9 mouse cellular contexts compared by ENCODE assay signal in the genomic region with DNA sequence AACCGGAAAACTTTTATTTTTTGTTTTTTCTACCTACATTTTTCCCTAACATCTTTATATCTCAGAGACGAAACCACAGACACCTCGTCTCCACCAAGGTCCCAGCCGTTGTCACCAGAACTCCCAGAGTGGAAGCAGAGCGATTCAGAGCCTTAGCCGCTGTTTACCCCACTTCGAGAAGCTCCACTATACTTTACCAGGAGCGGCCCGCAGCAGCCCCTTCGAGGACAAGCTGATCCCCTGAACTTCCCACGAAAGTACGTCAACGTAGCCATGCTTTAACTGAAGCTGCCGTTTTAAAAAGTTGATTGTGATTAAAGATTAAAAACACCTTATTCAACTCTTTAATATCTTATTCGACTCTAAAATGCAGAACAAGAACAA. TPM values are rescaled to one million over a fixed set of nuclear protein-coding genes. Genes with fewer than 3 reads are reported as not detected.
DNase-seq lines count a peak whose midpoint lies in the region; ATAC-seq and TF ChIP-seq lines count a peak whose summit lies in the region.
"Had no signal": no experiment of that assay in that cellular context is flagged by ENCODE, and none has a peak within 500 bp of the region (broad histone marks: within the 10 kb centered on the region; RNA-seq: fewer than 3 reads in every experiment).

No protein-coding gene starts in this region.

- peak overlapping the region; percentile 48; the same call in 1 of the 2 replicates for H3K9ac ChIP-seq in limb, embryonic 13.5 days
- H3K9ac ChIP-seq in neural tube, embryonic 15.5 days (replicated peaks), result no peak overlapping the region

- H3K27me3 ChIP-seq in cerebellum, adult 2 months (ENCODE audit: control insufficient read depth, insufficient read depth, low read length), result no peaks in the 10 kb centered on the region
- no peaks in the 10 kb centered on the region for H3K27me3 ChIP-seq in erythroblast, embryonic 14.5 days (ENCODE audit: control insufficient read depth)
- peaks cover 29% of the 10 kb centered on the region; the same call in 1 of the 2 replicates for H3K27me3 ChIP-seq in limb, embryonic 13.5 days
- peaks cover 10% of the 10 kb centered on the region; the same call in 1 of the 2 replicates for H3K27me3 ChIP-seq in neural tube, embryonic 15.5 days (replicated peaks)

- H3K4me3 ChIP-seq in cerebellum, adult 2 months (replicated peaks; ENCODE audit: insufficient read depth, low read depth, low read length), result peak overlapping the region; percentile 88
- peak overlapping the region; percentile 71 for H3K4me3 ChIP-seq in erythroblast, embryonic 14.5 days (replicated peaks)
- H3K4me3 ChIP-seq in limb, embryonic 13.5 days, result peak overlapping the region; percentile 49
- H3K4me3 ChIP-seq in neural tube, embryonic 15.5 days (replicated peaks), result peak overlapping the region; percentile 45

- no peak overlapping the region for H3K27ac ChIP-seq in cerebellum, adult 2 months (ENCODE audit: insufficient read depth, low read length)
- H3K27ac ChIP-seq in limb, embryonic 13.5 days, result 0 out of 2 replicates have a peak overlapping the region, but pooled peaks have one; percentile 22
- no peak overlapping the region for H3K27ac ChIP-seq in neural tube, embryonic 15.5 days (replicated peaks)

- H3K36me3 ChIP-seq in erythroblast, embryonic 14.5 days (ENCODE audit: control insufficient read depth), result no peaks in the 10 kb centered on the region
- H3K36me3 ChIP-seq in limb, embryonic 13.5 days, result no peaks in the 10 kb centered on the region
- no peaks in the 10 kb centered on the region for H3K36me3 ChIP-seq in neural tube, embryonic 15.5 days

- no peak for TF ChIP-seq CTCF in cerebellum, adult 2 months (IDR thresholded peaks at IDR 0.05; ENCODE audit: borderline replicate concordance, insufficient read depth, low read depth, low read length)

- ATAC-seq in CD4-positive, CD25-positive, alpha-beta regulatory T cell, adult 4 months, result peak; percentile 66
- peak; percentile 89 for ATAC-seq in limb, embryonic 13.5 days (ENCODE audit: low FRiP score, low read depth)
- ATAC-seq in neural tube, embryonic 15.5 days (ENCODE audit: low FRiP score), result peak; percentile 93

- no peak for DNase-seq in cerebellum, adult 2 months
- no peak for DNase-seq in cerebellum, postnatal 25 days
- DNase-seq in cerebellum, postnatal 36 days, result no peak
- no peak for DNase-seq in adrenal gland, postnatal 4 days (ENCODE audit: low spot score in 2 of 2)

- H3K9me3 ChIP-seq in erythroblast, embryonic 14.5 days (ENCODE audit: control insufficient read depth, low read length), result no peaks in the 10 kb centered on the region
- H3K9me3 ChIP-seq in limb, embryonic 13.5 days, result no peaks in the 10 kb centered on the region
- no peaks in the 10 kb centered on the region for H3K9me3 ChIP-seq in neural tube, embryonic 15.5 days (replicated peaks)

- peak overlapping the region; percentile 55 for H3K4me2 ChIP-seq in limb, embryonic 13.5 days (replicated peaks)
- peak overlapping the region; percentile 47 for H3K4me2 ChIP-seq in neural tube, embryonic 15.5 days

- no peak for TF ChIP-seq POLR2A in cerebellum, adult 2 months (IDR thresholded peaks at IDR 0.05; ENCODE audit: borderline replicate concordance, insufficient read depth, low read length)

- H3K4me1 ChIP-seq in cerebellum, adult 2 months (ENCODE audit: control insufficient read depth, insufficient read depth, low read length), result no peaks in the 10 kb centered on the region
- peaks cover 2% of the 10 kb centered on the region; the same call in 1 of the 2 replicates for H3K4me1 ChIP-seq in erythroblast, embryonic 14.5 days (ENCODE audit: control insufficient read depth)
- no peaks in the 10 kb centered on the region for H3K4me1 ChIP-seq in limb, embryonic 13.5 days
- no peaks in the 10 kb centered on the region for H3K4me1 ChIP-seq in neural tube, embryonic 15.5 days

- WGBS in cerebellum, adult 2 months, result 6% methylated on average over 15 of the region's 15 CpGs
- WGBS in limb, embryonic 13.5 days, result 28% methylated on average over 15 of the region's 15 CpGs
- WGBS in neural tube, embryonic 15.5 days, result 33% methylated on average over 15 of the region's 15 CpGs

RNA-seq across cellular contexts. Expression of gene Rs1, which starts 1.6 kb away (rescaled TPM):
- polyA plus RNA-seq in cerebellum, adult 2 months (2012; rRNA removed), result 0.08 and 0.11 TPM in 2 replicates
- not detected for polyA plus RNA-seq in CD4-positive, CD25-positive, alpha-beta regulatory T cell, adult 4 months (2017; shearing (Covaris generic))
- polyA plus RNA-seq in erythroblast, embryonic 14.5 days (2012), result 0.01 TPM in 1 of 2 replicates, not detected in the other
- polyA plus RNA-seq in limb, embryonic 13.5 days (2015; fragmentation: Nextera tagmentation; extraction: Ambion mirVana), result 0.06 TPM in 1 of 2 replicates, not detected in the other
- 0.09 TPM in 1 of 2 replicates, not detected in the other for polyA plus RNA-seq in neural tube, embryonic 15.5 days (2015; fragmentation: Nextera tagmentation; extraction: Ambion mirVana)
- total RNA-seq in adrenal gland, postnatal 4 days (2021), result under 1 TPM in 1 of 2 experiments, not detected in 1; 0.06 TPM
- polyA plus RNA-seq: large intestine, adult 2 months had no signal

RNA-seq across cellular contexts. Expression of gene Ppef1, which starts 30.7 kb away (rescaled TPM):
- 0.13 and 0.17 TPM in 2 replicates for polyA plus RNA-seq in cerebellum, adult 2 months (2012; rRNA removed)
- polyA plus RNA-seq in CD4-positive, CD25-positive, alpha-beta regulatory T cell, adult 4 months (2017; shearing (Covaris generic)), result not detected
- not detected in 2 replicates for polyA plus RNA-seq in erythroblast, embryonic 14.5 days (2012)
- 1.2 and 1.7 TPM in 2 replicates for polyA plus RNA-seq in limb, embryonic 13.5 days (2015; fragmentation: Nextera tagmentation; extraction: Ambion mirVana)
- polyA plus RNA-seq in neural tube, embryonic 15.5 days (2015; fragmentation: Nextera tagmentation; extraction: Ambion mirVana), result 12.4 and 13.8 TPM in 2 replicates
- total RNA-seq in adrenal gland, postnatal 4 days (2021), result under 1 TPM in 1 of 2 experiments, not detected in 1; 0.20 TPM
- polyA plus RNA-seq: large intestine, adult 2 months had no signal
